Mouse (Mus musculus): ENCODE measurements around the gene Kctd4. TPM values are rescaled to one million over a fixed set of nuclear protein-coding genes. Genes with fewer than 3 reads are reported as not detected.

Kctd4 gene
- total RNA-seq, 2 experiments from 2014 or later: 10.0 to 14.7 TPM

DNA sequence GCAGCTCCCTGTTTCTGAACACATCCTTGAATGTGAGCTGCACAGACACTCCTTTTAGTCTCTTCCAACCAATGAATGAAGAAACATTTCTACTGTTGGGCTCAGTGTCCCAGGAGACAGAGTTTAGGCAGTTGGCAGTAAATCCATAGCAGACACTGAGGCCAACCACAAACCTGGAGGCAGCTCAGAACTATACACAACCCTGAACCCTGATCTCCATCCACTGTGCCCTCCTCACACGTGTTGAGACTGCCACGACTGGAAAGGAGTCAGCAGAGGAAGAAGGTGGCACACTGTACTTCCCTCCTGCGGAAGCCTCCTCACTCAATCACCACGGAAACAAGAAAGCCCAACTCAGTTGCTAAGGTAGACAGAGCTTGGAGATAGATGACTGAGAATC, 30.3 kb downstream of the Kctd4 start:
- intact Hi-C loops (cut with DNase I): no loop called here
- peak; percentile 34 to 43 for DNase-seq (ENCODE audit: low spot score in 2 of 2)

DNA sequence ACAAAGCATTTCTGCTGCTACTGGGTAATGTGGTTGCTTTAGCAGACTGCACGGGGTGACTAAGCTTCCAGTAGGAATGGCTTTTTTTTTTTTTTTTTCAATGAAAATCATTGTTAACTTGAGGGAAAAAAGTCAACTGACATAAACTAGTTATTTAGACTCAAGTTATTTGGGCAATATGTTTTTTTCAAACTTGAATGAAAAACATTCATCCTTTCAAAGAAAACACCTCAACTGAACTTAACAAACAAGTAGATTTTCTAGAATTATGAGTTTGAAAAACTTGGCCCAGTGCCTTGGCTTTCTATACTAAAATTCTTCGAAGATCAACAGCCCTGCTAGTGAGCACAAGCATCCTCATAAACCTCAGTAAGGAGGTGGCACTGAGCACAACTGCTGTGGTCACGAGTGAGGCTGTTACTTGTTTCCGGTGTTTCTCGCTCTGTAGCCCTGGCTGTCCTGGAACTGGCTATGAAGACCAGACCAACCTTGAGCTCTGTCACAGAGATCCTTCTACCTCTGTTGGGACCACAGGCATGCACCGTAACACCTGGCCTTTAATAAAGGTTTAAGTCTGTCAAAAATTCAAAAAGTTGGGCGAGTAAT, 32.2 kb downstream of the Kctd4 start:
- no peak for DNase-seq (ENCODE audit: low spot score in 2 of 2)
- intact Hi-C loops (cut with DNase I): no loop called here

GRCm38 (mm10) chr14:75989168-75989567, 34.4 kb downstream of the Kctd4 start:
- no peak for DNase-seq (ENCODE audit: low spot score in 2 of 2)

DNA sequence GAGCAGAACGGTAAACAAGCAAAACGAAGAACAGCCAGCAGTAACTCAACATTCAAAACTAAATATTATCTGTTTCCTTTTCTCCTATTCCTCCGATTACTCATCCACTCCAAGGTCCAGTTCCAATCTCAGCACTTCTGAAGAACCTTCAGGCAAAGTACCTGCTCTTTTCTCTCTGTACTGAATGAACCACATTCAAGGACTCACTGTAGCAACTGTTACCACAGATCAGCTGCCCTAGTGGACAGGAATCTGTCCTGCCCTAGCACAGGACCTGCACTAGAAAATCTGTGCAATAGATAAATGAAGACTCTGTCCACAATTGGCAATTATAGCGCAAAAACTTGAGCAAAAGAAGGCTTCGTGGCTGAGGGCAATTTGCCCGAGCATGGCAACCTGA, 36.1 kb downstream of the Kctd4 start:
- intact Hi-C loops (cut with DNase I): no loop called here

More at GRCm38 (mm10) chr14:75989168-75989567, 34.4 kb downstream of the Kctd4 start:
- intact Hi-C loops (cut with DNase I): no loop called here

GRCm38 (mm10) chr14:75992371-75992770, 37.6 kb downstream of the Kctd4 start:
- intact Hi-C loops (cut with DNase I): no loop called here
- DNase-seq (ENCODE audit: low spot score in 2 of 2): no peak

More for the DNA sequence above, 36.1 kb downstream of the Kctd4 start:
- DNase-seq (ENCODE audit: low spot score in 2 of 2): no peak

- intact Hi-C loops (cut with DNase I): no loop called here
- no peak for DNase-seq (ENCODE audit: low spot score in 2 of 2)
Measured at GRCm38 (mm10) chr14:75998082-75998481, 43.3 kb downstream of the Kctd4 start.

DNA sequence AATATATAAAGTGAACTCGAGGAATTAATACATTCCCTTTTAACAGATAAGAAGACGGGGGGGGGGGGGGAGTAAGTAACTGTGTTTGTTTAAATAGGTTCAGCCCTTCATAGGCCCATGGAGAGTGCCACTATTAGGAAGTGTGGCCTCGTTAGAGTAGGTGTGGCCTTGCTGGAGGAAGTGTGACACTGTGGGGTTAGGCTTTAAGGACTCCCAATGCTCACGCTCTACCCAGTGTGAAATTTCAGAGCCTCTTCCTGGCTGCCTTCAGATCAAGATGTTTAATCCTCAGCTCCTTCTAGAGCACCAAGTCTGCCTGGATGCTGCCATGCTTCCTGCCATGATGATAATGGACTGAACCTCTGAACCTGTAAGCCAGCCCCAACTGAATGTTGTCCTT, 47.0 kb downstream of the Kctd4 start:
- intact Hi-C loops (cut with DNase I): no loop called here
- no peak for DNase-seq (ENCODE audit: low spot score in 2 of 2)

GRCm38 (mm10) chr14:76005011-76005410, 50.2 kb downstream of the Kctd4 start:
- intact Hi-C loops (cut with DNase I): no loop called here
- no peak for DNase-seq (ENCODE audit: low spot score in 2 of 2)

DNA sequence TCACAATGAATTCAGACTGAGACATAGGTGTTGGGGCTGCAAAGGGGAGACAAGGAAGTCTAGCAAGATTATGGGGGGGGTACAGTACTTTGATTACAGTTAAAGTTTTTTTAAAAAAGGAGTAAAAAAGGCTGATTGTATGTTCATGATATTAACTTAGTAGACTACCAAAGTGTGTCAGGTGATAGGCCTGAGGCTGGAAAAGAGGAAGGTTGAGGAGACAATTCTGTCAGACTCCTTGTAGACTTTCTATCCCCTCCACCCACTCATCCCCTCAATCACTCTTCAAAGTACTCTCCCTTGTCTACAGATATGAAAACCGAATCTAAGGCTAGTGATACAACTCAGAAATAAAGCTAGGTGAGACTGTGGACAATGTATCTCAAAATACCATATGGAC, 53.4 kb downstream of the Kctd4 start:
- no peak for DNase-seq (ENCODE audit: low spot score in 2 of 2)
- intact Hi-C loops (cut with DNase I): no loop called here

- intact Hi-C loops (cut with DNase I): no loop called here
- no peak for DNase-seq (ENCODE audit: low spot score in 2 of 2)
Measured at GRCm38 (mm10) chr14:76009185-76009584, 54.4 kb downstream of the Kctd4 start.

GRCm38 (mm10) chr14:76010102-76011061, 55.6 kb downstream of the Kctd4 start, which contains the start of gene Gtf2f2:
Gene Gtf2f2 (minus strand): TSS chr14:76010865.
- DNase-seq (ENCODE audit: low spot score in 2 of 2): peak; percentile 93 to 96
- intact Hi-C loops (cut with DNase I): no loop called here

DNA sequence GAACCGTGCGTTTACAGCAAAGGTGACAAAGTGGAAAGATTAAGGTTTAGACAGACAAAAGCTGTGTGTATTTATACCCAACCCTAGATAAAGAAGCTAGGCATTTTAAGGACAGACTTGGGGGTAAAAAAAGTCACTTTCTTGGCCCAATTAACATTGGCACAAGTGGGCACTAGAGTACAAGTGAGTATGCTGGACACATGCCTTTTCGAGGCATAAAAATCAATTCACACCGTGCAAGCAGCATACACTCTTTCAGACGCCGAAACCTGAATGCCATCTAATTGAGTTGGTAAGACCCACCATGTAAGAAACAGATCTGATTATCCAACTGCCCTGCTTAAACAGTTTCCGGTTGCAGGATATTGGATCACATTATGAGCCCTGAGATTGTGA, 56.3 kb downstream of the Kctd4 start:
- intact Hi-C loops (cut with DNase I): no loop called here
- DNase-seq (ENCODE audit: low spot score in 2 of 2): no peak

- intact Hi-C loops (cut with DNase I): no loop called here
Measured at GRCm38 (mm10) chr14:76014331-76014730, 59.5 kb downstream of the Kctd4 start.

More at GRCm38 (mm10) chr14:76014331-76014730, 59.5 kb downstream of the Kctd4 start:
- DNase-seq (ENCODE audit: low spot score in 2 of 2): no peak

Other genes with a start within 250 kb of the Kctd4 start
- 10 to 100 TPM; 22.8 to 23.2 TPM for gene Cog3, start 200.5 kb upstream of the Kctd4 start, total RNA-seq (2021)
- 10 to 100 TPM in 1 of 2 experiments, 1 to 10 TPM in 1; 9.9 to 10.9 TPM for gene Slc25a30, start 168.0 kb upstream of the Kctd4 start, total RNA-seq (2021)
- 1,000 to 10,000 TPM; 1,045 to 1,071 TPM for gene Tpt1, start 109.9 kb upstream of the Kctd4 start, total RNA-seq (2021)
- 10 to 100 TPM; 16.6 to 18.5 TPM for gene Gtf2f2, start 55.9 kb downstream of the Kctd4 start, total RNA-seq (2021)
- gene Gpalpp1, start 155.8 kb downstream of the Kctd4 start, total RNA-seq (2021): 10 to 100 TPM; 19.9 to 21.1 TPM
- 1 to 10 TPM; 7.3 to 7.9 TPM for gene Nufip1, start 155.9 kb downstream of the Kctd4 start, total RNA-seq (2021)

Measured in left cerebral cortex, postnatal 14 days (tissue).